Mouse (Mus musculus): ENCODE measurements at regions not wholly inside any gene's neighbourhood (a gene's known extent, or its start where the extent isn't known, plus 50 kb on each side); places are given as distances from the start of the nearest gene placed in this dataset.

GRCm38 (mm10) chr4:131363030-131363429 is 418.8 kb downstream of the Matn1 start:
- no peak for TF ChIP-seq CTCF (IDR thresholded peaks at IDR 0.05; ENCODE audit: control insufficient read depth, insufficient read depth, insufficient replicate concordance, low read depth, low read length)
- TF ChIP-seq POLR2A (IDR thresholded peaks at IDR 0.05; ENCODE audit: control insufficient read depth, low read depth, low read length) = no peak

Measured in testis, adult 2 months (tissue).